Mouse (Mus musculus): Measurements from ENCODE around the gene Eral1.

Eral1 gene

DNA sequence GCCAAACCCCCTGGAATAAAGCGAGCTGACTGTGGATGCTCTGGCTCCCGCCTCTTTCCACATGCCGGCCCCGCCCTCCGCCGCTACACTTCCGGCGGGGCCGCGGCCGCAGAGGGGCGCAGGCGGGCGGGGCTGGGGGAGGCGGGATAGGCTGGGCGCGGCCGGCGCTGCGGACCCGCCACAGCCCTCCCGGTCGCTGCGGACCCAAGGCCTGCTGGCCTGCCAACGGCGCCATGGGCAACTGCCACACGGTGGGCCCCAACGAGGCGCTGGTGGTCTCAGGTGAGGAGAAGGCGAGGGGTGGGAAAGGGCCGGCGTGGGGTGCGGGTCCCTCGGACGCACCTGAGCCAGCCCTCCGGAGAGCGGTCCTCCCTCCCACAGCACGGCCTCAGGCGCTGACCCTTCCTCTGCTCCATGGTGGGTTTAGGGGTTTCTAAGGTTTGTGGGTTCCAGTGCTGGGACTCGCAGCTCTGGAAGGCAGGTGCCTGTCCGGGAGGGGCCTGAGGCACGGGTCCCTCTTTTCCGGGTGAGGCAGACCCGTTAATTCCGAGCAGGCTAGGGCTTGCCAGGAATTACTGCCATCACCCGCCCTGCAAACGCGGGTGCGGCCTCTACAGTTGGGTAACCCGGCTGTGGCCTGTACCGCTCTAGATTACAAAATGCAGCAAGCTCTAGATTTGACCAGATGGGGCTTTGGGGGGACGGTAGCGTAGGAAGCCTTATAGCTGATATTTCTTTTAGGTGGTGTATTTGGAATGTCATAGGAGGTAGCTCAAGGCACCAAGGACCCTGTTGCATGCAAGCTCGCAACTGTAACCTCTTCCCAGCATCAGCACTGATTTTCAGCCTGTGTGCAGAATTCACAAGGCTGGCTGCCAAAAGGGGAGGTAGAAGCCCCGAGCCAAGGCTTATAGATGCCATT is 42.1 kb downstream of the Eral1 start, which contains the start of gene Flot2:
Gene Flot2, plus strand, starts transcription at position 101 of the 922 bp plus-strand sequence.
- DNase-seq (ENCODE audit: low spot score) = peak; percentile 18

DNA sequence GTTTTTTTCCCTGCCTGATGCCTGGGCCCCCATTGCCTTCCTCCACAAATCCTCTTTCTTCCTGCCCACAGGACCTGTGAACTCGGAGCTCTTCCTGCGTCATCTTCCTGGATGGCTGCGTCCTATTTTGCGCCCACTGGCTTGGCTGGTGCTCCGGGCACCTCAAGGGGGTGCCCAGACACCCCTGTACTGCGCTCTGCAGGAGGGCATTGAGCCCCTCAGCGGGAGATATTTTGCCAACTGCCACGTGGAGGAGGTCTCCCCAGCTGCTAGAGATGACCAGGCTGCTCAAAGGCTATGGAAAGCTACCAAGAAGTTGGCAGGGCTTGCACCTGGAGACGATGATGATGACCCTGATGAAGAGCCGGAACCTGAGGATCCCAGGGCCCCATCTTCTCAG is 43.4 kb downstream of the Eral1 start:
- DNase-seq (ENCODE audit: low spot score) = no peak

DNA sequence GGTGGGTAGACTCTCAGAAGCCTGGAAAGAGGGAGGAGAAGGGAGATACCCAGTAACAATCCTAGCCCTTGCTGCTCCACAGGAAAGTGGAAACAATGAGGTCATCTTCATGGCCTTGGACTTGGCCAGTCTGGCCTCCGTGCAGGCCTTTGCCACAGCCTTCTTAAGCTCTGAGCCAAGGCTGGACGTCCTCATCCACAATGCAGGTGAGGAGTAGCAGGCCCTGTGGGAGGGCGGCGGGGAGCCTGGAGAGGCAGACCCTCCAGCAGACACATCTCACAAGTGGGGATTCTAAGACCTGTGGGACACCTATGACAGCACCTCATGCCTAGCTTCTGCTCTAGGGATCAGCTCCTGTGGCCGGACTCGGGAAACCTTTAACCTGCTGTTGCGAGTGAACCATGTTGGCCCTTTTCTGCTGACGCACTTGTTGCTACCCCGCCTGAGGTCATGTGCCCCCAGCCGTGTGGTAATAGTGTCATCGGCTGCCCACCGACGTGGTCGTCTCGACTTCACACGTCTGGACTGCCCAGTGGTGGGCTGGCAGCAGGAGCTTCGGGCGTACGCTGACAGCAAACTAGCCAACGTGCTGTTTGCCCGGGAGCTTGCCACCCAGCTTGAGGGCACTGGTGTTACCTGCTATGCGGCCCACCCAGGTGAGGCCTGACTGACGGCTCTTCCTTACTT is 46.1 kb downstream of the Eral1 start:
- DNase-seq (ENCODE audit: low spot score) = no peak

DNA sequence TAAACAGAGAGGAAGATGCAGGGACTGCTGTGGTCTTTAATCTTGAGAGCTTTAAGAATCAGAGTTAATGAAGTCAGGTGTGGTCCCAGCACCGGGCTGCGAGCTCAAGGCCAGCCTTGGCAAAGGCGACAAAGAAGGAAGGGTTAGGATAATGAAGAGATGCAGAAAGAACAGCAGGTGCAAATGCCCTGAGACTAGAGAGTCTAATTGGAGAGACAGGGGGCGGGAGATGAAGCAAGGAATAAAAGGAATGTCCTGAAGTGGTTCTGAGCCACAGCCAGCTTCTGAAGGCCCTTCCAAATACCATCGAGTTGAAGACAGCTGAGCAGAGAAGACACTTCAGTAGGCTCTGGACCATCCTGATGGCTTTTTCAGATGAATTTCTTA is 47.4 kb downstream of the Eral1 start:
- DNase-seq (ENCODE audit: low spot score) = no peak

DNA sequence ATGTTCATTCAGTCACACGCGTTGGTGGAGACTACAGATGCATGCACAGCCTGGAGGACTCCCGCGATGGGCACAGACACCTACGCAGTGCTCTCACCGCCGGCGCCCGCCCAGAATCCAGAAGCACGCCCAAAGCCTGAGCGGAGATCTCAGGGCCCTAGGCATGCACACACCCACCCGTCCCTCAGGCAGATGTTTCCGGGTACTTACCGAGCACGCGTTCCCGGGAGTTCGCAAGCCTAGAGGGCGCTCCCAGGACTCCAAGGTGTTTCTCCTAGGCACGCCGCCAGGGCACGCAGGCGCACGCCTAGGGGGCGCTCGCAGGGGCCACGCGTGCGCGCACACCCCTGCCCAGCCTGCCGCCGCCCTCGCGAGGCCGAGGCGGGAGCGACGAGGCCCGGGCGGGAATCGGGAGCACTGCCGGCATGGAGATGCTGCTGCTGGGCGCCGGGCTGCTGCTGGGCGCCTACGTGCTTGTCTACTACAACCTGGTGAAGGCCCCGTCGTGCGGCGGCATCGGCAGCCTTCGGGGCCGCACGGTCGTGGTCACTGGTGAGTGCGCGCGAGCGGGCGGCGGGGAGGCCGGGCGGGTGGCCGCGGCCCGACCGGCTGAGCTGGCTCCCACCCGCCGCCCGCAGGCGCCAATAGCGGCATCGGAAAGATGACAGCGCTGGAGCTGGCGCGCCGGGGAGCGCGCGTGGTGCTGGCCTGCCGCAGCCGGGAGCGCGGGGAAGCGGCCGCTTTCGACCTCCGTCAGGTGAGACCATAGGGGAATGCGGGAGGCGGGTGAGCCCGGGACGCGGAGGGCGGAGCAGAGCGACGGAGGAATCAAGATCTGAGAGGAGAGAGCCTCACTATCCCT is 48.0 kb downstream of the Eral1 start, which contains the start of gene Dhrs13:
Gene Dhrs13, plus strand, starts transcription at position 334 of the 862 bp plus-strand sequence.
- peak; percentile 83 for DNase-seq (ENCODE audit: low spot score)

DNA sequence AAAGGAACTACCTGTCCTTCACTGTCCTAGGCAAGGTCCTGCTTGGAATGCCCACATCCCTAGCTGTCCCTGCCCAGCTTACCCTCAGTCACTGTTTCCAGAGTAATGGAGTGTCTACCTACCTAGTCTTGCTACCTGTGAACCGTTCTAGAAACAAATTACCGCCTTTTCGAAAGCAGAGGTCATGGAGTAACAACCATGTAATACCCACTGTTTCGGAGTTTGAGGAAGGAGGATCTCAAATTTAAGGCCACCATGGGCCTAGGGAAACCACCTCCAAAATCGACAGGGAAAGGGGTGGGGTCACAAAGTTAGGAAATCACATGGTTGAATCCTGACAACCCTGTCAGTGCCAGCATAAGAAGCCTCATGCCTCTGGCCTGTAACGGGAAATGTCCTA is 48.8 kb downstream of the Eral1 start:
- DNase-seq (ENCODE audit: low spot score) = no peak

DNA sequence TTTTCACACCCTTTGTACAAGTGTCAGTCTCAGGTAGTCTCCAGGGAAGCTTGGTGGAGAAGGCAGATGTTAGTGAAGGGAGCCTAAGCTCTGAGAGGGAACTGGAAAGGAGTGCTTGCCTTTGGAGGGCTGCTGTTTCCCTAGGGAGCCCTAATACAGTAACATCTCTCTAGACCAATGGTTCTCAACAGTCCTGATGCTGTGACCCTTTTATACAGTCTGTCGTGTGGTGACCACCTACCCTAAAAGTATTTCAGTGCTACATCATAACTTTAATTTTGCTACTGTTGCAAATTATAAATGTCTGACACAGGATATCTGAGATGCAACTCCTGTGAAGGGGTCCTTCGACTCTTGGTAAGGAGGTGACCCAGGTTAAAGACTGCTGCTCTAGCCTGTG is 49.6 kb downstream of the Eral1 start:
- no peak for DNase-seq (ENCODE audit: low spot score)

DNA sequence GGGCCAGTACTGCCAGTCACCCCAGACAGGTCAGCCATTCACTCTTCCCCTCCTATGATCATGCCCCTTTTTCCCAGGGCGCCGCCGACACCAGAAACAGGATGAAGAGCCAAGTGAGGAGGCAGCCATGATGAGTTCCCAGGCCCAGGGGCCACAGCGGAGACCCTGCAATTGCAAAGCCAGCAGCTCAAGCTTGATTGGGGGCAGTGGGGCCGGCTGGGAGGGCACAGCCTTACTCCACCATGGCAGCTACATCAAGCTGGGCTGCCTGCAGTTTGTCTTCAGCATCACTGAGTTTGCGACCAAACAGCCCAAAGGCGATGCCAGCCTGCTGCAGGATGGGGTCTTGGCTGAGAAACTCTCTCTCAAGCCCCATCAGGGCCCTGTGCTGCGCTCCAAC is 50.9 kb downstream of the Eral1 start:
- no peak for DNase-seq (ENCODE audit: low spot score)

DNA sequence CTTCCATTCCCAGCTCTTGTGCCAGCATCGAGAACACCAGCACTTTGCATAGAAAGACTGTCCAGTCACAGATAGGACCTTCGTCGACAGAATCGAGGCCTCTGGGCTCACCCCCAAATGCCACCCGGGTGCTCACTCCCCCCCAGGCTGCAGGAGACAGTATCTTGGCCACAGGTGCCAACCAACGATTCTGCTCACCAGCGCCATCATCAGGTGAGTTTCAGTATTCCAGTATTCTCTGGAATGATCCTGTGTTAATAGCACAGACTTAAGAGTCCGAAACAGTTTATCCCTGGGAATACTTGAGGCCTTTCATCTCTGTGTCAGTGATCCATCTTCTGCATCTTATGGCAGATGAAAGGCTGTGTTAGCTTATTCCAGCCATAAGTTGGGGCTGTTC is 56.6 kb downstream of the Eral1 start:
- DNase-seq (ENCODE audit: low spot score) = no peak
